Mouse (Mus musculus): Measurements from ENCODE around the gene Lactb.

GRCm38 (mm10) chr9:66912304-66912703, 63.0 kb downstream of the Lactb start:
- TF ChIP-seq CTCF (IDR thresholded peaks at IDR 0.05; ENCODE audit: low read depth, low read length): no peak
- TF ChIP-seq POLR2AphosphoS5 (IDR thresholded peaks at IDR 0.05; ENCODE audit: insufficient replicate concordance, low read depth, low read length): no peak
- no peak for TF ChIP-seq GATA1 (IDR thresholded peaks at IDR 0.05; ENCODE audit: borderline replicate concordance, low read length)
- TF ChIP-seq TAL1 (conservative IDR thresholded peaks at IDR 0.05; ENCODE audit: low read depth, low read length): no peak

All from G1E (cell line).